Mouse (Mus musculus): ENCODE data around the gene Aqp6. TPM values are rescaled to one million over a fixed set of nuclear protein-coding genes. Genes with fewer than 3 reads are reported as not detected.

Aqp6 gene
- polyA plus RNA-seq (2014; fragmentation: Illumina TruSeq; extraction: RNeasy Lipid Tissue Mini Kit (QIAGEN cat#74804); ENCODE audit: low read depth, low replicate concordance) = not detected

DNA sequence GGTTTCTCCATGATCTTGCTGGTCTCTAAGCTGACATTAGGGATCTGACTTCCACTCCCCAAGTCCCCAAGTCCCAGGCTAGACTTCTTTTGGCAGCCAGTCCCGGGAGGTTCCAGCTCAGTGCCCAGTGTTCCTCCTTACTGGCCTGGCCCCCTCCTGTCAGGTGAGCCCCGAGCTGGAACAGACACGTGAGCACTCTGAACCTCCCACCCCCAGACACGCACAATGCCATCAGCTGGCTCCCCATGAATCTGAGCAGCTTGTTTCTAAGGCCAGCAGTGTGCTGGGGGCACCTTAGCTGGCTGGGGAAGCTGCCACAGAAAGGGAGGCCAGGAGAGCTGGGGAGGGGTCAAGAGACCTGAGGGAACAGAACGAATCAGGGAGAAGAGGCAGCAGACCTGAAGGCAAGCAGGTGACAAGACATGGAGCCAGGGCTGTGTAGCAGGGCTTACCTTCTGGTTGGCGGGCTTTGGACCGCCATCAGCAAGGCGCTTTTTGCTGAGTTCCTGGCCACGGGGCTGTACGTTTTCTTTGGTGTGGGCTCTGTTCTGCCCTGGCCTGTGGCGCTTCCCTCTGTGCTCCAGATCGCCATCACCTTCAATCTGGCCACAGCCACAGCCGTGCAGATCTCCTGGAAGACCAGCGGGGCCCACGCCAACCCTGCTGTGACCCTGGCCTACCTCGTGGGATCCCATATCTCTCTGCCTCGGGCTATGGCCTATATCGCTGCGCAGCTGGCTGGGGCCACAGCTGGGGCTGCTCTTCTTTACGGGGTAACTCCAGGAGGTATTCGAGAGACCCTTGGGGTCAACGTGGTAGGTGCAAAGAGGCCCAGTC lies at the start of gene Aqp6:
Aqp6 (plus strand) TSS at position 415 of the 837 bp plus-strand sequence.

GRCm38 (mm10) chr15:99578802-99579485 lies 22.3 kb upstream of the Aqp6 start, which contains the start of gene Aqp2:
Gene Aqp2 (plus strand): TSS chr15:99579055.

DNA sequence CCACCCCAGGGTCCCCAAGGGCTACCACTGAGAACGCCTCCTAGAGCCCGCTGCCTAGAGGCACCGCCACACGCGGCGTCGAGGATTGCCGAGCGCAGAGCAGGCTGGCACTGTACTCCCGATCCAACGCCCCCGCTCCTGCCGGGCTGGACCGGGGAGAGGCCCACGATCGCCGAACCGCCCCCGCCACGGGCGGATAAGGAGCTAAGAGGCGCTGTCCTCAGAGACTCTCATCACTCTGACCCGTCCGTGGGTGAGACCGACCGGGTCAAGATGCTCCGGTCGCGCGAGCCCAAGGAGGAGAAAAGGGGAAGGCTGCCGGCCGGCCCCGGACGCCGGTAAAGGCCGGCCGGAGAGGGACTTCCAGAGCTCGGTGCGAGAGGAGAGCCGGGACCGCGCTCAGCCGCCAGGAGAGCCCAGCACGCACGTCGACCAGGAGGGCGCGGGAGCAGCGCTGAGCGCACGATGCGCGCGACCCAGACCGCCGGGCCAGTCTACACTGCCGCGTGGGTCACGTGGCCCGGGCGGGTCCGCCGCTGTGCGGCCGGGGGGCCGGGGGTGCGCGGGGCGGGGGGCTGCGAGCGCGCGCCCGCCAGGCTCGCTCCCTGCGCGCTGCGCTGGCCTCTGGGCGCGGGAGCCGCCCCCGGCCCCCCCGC lies 10.6 kb upstream of the Aqp6 start, which contains the start of gene Aqp5:
Aqp5 (plus strand) TSS at position 354 of the 656 bp plus-strand sequence.

DNA sequence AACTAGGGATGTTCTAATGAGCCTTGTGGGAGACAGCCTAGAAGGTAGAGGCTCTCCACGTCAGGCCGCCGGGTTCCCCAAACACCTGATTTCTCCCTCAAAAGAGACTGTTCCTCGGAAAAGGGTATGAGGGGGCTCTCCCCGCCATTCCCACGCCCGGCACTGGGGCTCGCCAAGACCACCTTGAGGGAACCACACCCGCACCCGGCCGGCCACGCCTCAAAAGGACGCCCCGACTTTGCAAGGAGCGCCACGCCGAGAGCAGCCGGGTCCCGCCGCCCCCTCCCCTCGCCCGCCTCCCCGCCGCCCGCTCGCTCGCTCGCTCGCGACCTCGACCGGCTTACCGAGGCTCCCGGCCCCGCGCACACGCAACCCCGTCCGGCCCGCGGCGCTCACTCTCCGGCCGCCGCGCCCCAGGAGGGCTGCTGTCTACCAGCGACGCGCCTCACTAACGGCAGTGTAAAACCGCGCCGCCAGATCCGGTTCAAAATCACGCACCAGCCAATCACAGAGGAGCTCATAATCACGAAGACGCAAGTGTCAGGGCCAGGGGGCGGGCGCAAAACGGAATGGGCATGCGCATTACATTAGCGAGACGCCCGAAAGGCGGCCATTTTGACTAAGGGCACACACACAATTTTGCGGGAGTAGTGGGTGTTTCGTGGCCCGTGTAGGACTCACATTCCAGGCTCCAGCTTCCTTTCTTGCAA lies 50.1 kb downstream of the Aqp6 start, which contains the start of gene Racgap1:
Racgap1 (minus strand) TSS at position 494 of the 710 bp plus-strand sequence.

Other genes starting within 250 kb of the Aqp6 start
- 0.64 TPM for gene Fmnl3, start 230.9 kb upstream of the Aqp6 start, polyA plus RNA-seq (2014; fragmentation: Illumina TruSeq; extraction: RNeasy Lipid Tissue Mini Kit (QIAGEN cat#74804); ENCODE audit: low read depth, low replicate concordance)
- gene Tmbim6, start 208.5 kb upstream of the Aqp6 start, polyA plus RNA-seq (2014; fragmentation: Illumina TruSeq; extraction: RNeasy Lipid Tissue Mini Kit (QIAGEN cat#74804); ENCODE audit: low read depth, low replicate concordance) = 634 TPM
- not detected for gene Nckap5l, start 143.7 kb upstream of the Aqp6 start, polyA plus RNA-seq (2014; fragmentation: Illumina TruSeq; extraction: RNeasy Lipid Tissue Mini Kit (QIAGEN cat#74804); ENCODE audit: low read depth, low replicate concordance)
- 0.64 TPM for gene Bcdin3d, start 126.7 kb upstream of the Aqp6 start, polyA plus RNA-seq (2014; fragmentation: Illumina TruSeq; extraction: RNeasy Lipid Tissue Mini Kit (QIAGEN cat#74804); ENCODE audit: low read depth, low replicate concordance)
- not detected for gene Faim2, start 73.2 kb upstream of the Aqp6 start, polyA plus RNA-seq (2014; fragmentation: Illumina TruSeq; extraction: RNeasy Lipid Tissue Mini Kit (QIAGEN cat#74804); ENCODE audit: low read depth, low replicate concordance)
- gene Aqp2, start 22.3 kb upstream of the Aqp6 start, polyA plus RNA-seq (2014; fragmentation: Illumina TruSeq; extraction: RNeasy Lipid Tissue Mini Kit (QIAGEN cat#74804); ENCODE audit: low read depth, low replicate concordance) = not detected
- not detected for gene Aqp5, start 10.6 kb upstream of the Aqp6 start, polyA plus RNA-seq (2014; fragmentation: Illumina TruSeq; extraction: RNeasy Lipid Tissue Mini Kit (QIAGEN cat#74804); ENCODE audit: low read depth, low replicate concordance)
- 0.82 TPM for gene Racgap1, start 50.3 kb downstream of the Aqp6 start, polyA plus RNA-seq (2014; fragmentation: Illumina TruSeq; extraction: RNeasy Lipid Tissue Mini Kit (QIAGEN cat#74804); ENCODE audit: low read depth, low replicate concordance)
- gene Asic1, start 69.0 kb downstream of the Aqp6 start, polyA plus RNA-seq (2014; fragmentation: Illumina TruSeq; extraction: RNeasy Lipid Tissue Mini Kit (QIAGEN cat#74804); ENCODE audit: low read depth, low replicate concordance) = not detected
- 2.4 TPM for gene Smarcd1, start 100.7 kb downstream of the Aqp6 start, polyA plus RNA-seq (2014; fragmentation: Illumina TruSeq; extraction: RNeasy Lipid Tissue Mini Kit (QIAGEN cat#74804); ENCODE audit: low read depth, low replicate concordance)
- not detected for gene Gm17349, start 104.1 kb downstream of the Aqp6 start, polyA plus RNA-seq (2014; fragmentation: Illumina TruSeq; extraction: RNeasy Lipid Tissue Mini Kit (QIAGEN cat#74804); ENCODE audit: low read depth, low replicate concordance)
- gene Gpd1, start 116.1 kb downstream of the Aqp6 start, polyA plus RNA-seq (2014; fragmentation: Illumina TruSeq; extraction: RNeasy Lipid Tissue Mini Kit (QIAGEN cat#74804); ENCODE audit: low read depth, low replicate concordance) = 20.9 TPM
- gene Cox14, start 124.2 kb downstream of the Aqp6 start, polyA plus RNA-seq (2014; fragmentation: Illumina TruSeq; extraction: RNeasy Lipid Tissue Mini Kit (QIAGEN cat#74804); ENCODE audit: low read depth, low replicate concordance) = 10.4 TPM
- 1.7 TPM for gene Cers5, start 171.5 kb downstream of the Aqp6 start, polyA plus RNA-seq (2014; fragmentation: Illumina TruSeq; extraction: RNeasy Lipid Tissue Mini Kit (QIAGEN cat#74804); ENCODE audit: low read depth, low replicate concordance)

Measured in liver, adult 10 weeks (tissue).